Mouse (Mus musculus): Measurements from ENCODE around the gene Mroh2a.

The Mroh2a gene

GRCm38 (mm10) chr1:88235046-88235893, 8.5 kb downstream of the Mroh2a start:
- no peak for DNase-seq (ENCODE audit: low read depth)

- no peak for DNase-seq (ENCODE audit: low read depth)
These were observed 9.2 kb downstream of the Mroh2a start for GRCm38 (mm10) chr1:88235894-88236415.

GRCm38 (mm10) chr1:88237311-88237710, 10.5 kb downstream of the Mroh2a start:
- DNase-seq (ENCODE audit: low read depth) = no peak

GRCm38 (mm10) chr1:88238771-88239170, 12.0 kb downstream of the Mroh2a start:
- DNase-seq (ENCODE audit: low read depth) = no peak

GRCm38 (mm10) chr1:88240072-88240471, 13.3 kb downstream of the Mroh2a start:
- no peak for DNase-seq (ENCODE audit: low read depth)

GRCm38 (mm10) chr1:88240579-88240978, 13.8 kb downstream of the Mroh2a start:
- DNase-seq (ENCODE audit: low read depth) = no peak

GRCm38 (mm10) chr1:88243861-88244260, 17.1 kb downstream of the Mroh2a start:
- no peak for DNase-seq (ENCODE audit: low read depth)

- no peak for DNase-seq (ENCODE audit: low read depth)
These were observed 19.1 kb downstream of the Mroh2a start for GRCm38 (mm10) chr1:88245881-88246280.

- no peak for DNase-seq (ENCODE audit: low read depth)
These were observed 19.6 kb downstream of the Mroh2a start for GRCm38 (mm10) chr1:88246386-88246785.

- no peak for DNase-seq (ENCODE audit: low read depth)
These were observed 20.9 kb downstream of the Mroh2a start for GRCm38 (mm10) chr1:88247660-88248059.

- no peak for DNase-seq (ENCODE audit: low read depth)
These were observed 21.9 kb downstream of the Mroh2a start for GRCm38 (mm10) chr1:88248658-88249057.

GRCm38 (mm10) chr1:88249596-88249995, 22.8 kb downstream of the Mroh2a start:
- DNase-seq (ENCODE audit: low read depth) = no peak

GRCm38 (mm10) chr1:88250023-88250422, 23.2 kb downstream of the Mroh2a start:
- no peak for DNase-seq (ENCODE audit: low read depth)

GRCm38 (mm10) chr1:88253106-88253505, 26.3 kb downstream of the Mroh2a start:
- DNase-seq (ENCODE audit: low read depth) = no peak

- no peak for DNase-seq (ENCODE audit: low read depth)
These were observed 26.8 kb downstream of the Mroh2a start for GRCm38 (mm10) chr1:88253540-88253939.

- no peak for DNase-seq (ENCODE audit: low read depth)
These were observed 28.1 kb downstream of the Mroh2a start for GRCm38 (mm10) chr1:88254793-88255465.

- no peak for DNase-seq (ENCODE audit: low read depth)
These were observed 28.7 kb downstream of the Mroh2a start for GRCm38 (mm10) chr1:88255466-88255857.

GRCm38 (mm10) chr1:88255989-88256754, 29.4 kb downstream of the Mroh2a start:
- DNase-seq (ENCODE audit: low read depth) = no peak

- no peak for DNase-seq (ENCODE audit: low read depth)
These were observed 30.3 kb downstream of the Mroh2a start for GRCm38 (mm10) chr1:88256886-88257663.

GRCm38 (mm10) chr1:88257681-88258080, 30.9 kb downstream of the Mroh2a start:
- no peak for DNase-seq (ENCODE audit: low read depth)

- peak; percentile 32 for DNase-seq (ENCODE audit: low read depth)
These were observed 31.6 kb downstream of the Mroh2a start for GRCm38 (mm10) chr1:88258361-88258760.

All from induced T-regulatory cell, adult 2 months (primary cell).